Mouse (Mus musculus) liver, adult 2 months (tissue): Measurements from ENCODE around the gene Cdyl2.

Source experiments
- CTCF ChIP-seq: fragments of 200-500 bp; IDR thresholded peaks from 2 replicates; pipeline ENCODE4 v1.5.1; 2011; ENCODE audit warnings: low read depth, low read length, control low read depth
- POLR2A ChIP-seq: fragments of 200-500 bp; IDR thresholded peaks from 2 replicates; pipeline ENCODE4 v1.6.1; 2011; ENCODE audit warnings: low read length, control low read depth; ENCODE audit not compliant: insufficient read depth; ENCODE audit errors: extremely low read depth

DNA sequence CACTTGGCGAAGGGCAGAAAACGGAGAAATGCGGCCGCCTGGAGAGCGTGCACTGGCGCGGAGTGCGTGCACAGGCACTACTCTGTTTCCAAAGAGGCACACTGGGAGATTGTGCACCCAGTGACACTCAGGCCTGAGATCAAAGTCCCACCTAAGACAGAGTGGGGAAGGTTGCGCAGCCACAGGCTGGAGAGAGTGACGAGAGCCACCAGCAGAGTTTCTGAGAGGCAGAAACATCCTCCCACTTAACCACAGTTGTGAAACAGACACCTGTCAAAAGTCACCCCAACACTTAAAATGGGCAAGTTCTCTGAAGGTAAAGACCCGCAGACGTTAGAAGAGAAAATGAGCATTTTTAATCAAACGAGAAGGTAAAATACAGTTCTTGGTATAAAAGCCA lies 97.5 kb downstream of the Cdyl2 start:
- TF ChIP-seq CTCF (no peak), POLR2A (no peak)
